Mouse (Mus musculus) kidney, postnatal 0 days (tissue): ENCODE measurements around the gene Gm20388. TPM values are rescaled to one million over a fixed set of nuclear protein-coding genes. Genes with fewer than 3 reads are reported as not detected.

Experiments
- ATAC-seq: fragments of 200-750 bp; cut with Nextera tagmentation; replicated peaks from 2 replicates; pipeline ENCODE4 v1.8.0; 2017; ENCODE audit warnings: low read depth, moderate number of reproducible peaks, moderate TSS enrichment, moderate library complexity; ENCODE audit not compliant: low FRiP score
- DNase-seq: peaks from one replicate; pipeline ENCODE4 v3.0.0-alpha.2; 2016; ENCODE audit warnings: low spot score
- H3K27ac ChIP-seq: fragments of 300-500 bp; sonication (generic); 2 replicates; pipeline ENCODE4 v1.5.1; 2014; ENCODE audit warnings: mild to moderate bottlenecking
- H3K27me3 ChIP-seq: fragments of 300-500 bp; sonication (generic); 2 replicates; pipeline ENCODE4 v1.6.1; 2014; ENCODE audit warnings: low read length, mixed read lengths; ENCODE audit not compliant: insufficient read depth
- H3K36me3 ChIP-seq: fragments of 300-500 bp; sonication (generic); 2 replicates; pipeline ENCODE4 v1.6.1; 2014; ENCODE audit warnings: low read length, mixed read lengths; ENCODE audit not compliant: insufficient read depth
- H3K4me1 ChIP-seq: fragments of 300-500 bp; sonication (generic); replicated peaks from 2 replicates; pipeline ENCODE4 v1.6.1; 2014; ENCODE audit warnings: antibody characterized with exemption, low read length, mixed read lengths; ENCODE audit not compliant: insufficient read depth
- H3K4me2 ChIP-seq: fragments of 300-500 bp; sonication (generic); 2 replicates; pipeline ENCODE4 v1.6.1; 2014; ENCODE audit warnings: mild to moderate bottlenecking, low read length, moderate library complexity, mixed read lengths
- H3K4me3 ChIP-seq: fragments of 300-500 bp; sonication (generic); replicated peaks from 2 replicates; pipeline ENCODE4 v1.5.1; 2014; ENCODE audit warnings: low read depth, low read length
- H3K9ac ChIP-seq: fragments of 300-500 bp; sonication (generic); 2 replicates; pipeline ENCODE4 v1.6.1; 2014; ENCODE audit warnings: low read depth, low read length
- H3K9me3 ChIP-seq: fragments of 300-500 bp; sonication (generic); replicated peaks from 2 replicates; pipeline ENCODE4 v1.6.1; 2016; ENCODE audit warnings: low read length, inconsistent platforms, mixed read lengths
- CTCF ChIP-seq: IDR thresholded peaks from 2 replicates; pipeline ENCODE4 v1.5.1; 2016; ENCODE audit warnings: antibody characterized with exemption, low read depth, mild to moderate bottlenecking, moderate library complexity
- WGBS: fragments of 180-500 bp; shearing (Covaris S2); extraction: QIAGEN DNeasy Blood & Tissue Kit; methylation state at CpG from one replicate; pipeline ENCODE4 v1.1.7; 2014; 5-methylcytosine and 5-hydroxymethylcytosine counted together
- polyA plus RNA-seq: library from polyadenylated mRNA; unstranded; fragments of >200 nt; fragmentation: Nextera tagmentation; extraction: Ambion mirVana; gene quantifications from 2 replicates; pipeline ENCODE4 v1.2.1, GENCODE M21; 2015

Gene Gm20388
- polyA plus RNA-seq, 1 experiment from 2014 or later, result not detected

DNA sequence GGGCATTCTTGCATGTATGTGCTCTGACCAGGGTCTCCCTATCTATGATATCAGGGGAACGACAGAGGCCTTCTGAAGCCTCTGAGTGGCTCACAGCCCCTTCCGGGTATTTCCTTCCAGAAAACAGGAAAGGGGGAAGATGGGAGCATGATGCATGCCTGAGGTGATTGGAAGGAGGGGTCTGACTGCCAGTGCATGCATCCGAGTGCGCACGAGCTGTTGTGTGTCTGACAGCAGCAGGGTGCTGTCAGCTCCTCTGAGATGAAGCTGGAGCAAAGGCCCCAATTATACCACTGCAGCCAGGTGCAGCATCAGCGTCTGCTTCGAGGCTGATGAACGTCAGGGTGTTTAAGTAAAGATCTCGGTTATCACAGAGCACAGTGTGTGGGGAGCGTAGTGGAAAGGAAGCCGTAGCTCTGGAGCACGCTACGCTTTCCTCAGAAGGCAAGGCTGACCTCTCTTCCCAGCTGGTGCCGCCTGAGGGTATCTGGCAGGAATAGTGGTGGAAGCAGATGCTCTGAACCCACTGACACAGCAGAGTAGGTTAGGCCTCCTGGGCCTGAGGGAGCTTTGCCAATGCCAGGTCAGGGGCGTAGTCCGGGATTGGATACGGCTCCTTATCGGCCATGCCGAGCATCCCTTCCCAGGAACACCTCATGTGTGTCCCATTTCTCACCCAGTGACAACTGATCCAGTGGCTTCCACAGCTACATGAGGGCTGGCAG lies 2683.3 kb downstream of the Gm20388 start:
- H3K36me3 ChIP-seq, result peaks cover 5% of the 10 kb centered on the region; the same call in 1 of the 2 replicates
- no peaks in the 10 kb centered on the region for H3K4me1 ChIP-seq
- no peak for ATAC-seq
- H3K27me3 ChIP-seq, result no peaks in the 10 kb centered on the region
- H3K9me3 ChIP-seq, result no peaks in the 10 kb centered on the region
- no peak for DNase-seq
- 79% methylated on average over 19 of the region's 19 CpGs for WGBS
- H3K4me2 ChIP-seq, result no peak overlapping the region
- TF ChIP-seq CTCF, result no peak
- no peak overlapping the region for H3K9ac ChIP-seq
- no peak overlapping the region for H3K27ac ChIP-seq
- no peak overlapping the region for H3K4me3 ChIP-seq

- DNase-seq, result no peak
- Histone ChIP-seq H3K27me3 (no peaks in the 10 kb centered on the region), H3K4me1 (no peaks in the 10 kb centered on the region), H3K36me3 (peaks cover 11% of the 10 kb centered on the region; the same call in 1 of the 2 replicates), H3K9me3 (no peaks in the 10 kb centered on the region), H3K4me3 (no peak overlapping the region), H3K4me2 (no peak overlapping the region), H3K9ac (no peak overlapping the region), H3K27ac (no peak overlapping the region)
- WGBS, result 48% methylated on average over 4 of the region's 4 CpGs
- TF ChIP-seq CTCF, result no peak
- no peak for ATAC-seq
Observed at GRCm38 (mm10) chr8:122596031-122596430, 2685.4 kb downstream of the Gm20388 start.

DNA sequence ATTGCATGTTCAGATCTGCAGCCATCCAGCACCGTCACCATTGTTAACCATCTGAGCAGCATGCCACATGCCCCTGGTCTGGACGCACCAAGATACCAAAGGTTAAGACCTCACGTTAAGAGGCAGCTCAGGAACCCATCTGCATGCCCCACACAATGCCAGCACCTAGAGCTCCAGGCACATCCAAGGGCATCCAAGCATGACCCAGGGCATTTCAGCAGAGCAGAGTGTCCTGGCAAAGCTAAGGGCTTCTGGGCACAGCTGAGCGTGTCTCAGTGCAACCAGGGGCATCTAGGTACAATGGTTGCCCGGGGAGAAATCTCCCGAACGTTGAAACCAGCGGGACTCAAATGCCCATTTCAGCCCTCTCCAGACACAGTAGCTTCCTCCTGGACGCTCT lies 2690.0 kb downstream of the Gm20388 start:
- H3K36me3 ChIP-seq, result peaks cover 7% of the 10 kb centered on the region; the same call in 1 of the 2 replicates
- H3K27me3 ChIP-seq, result no peaks in the 10 kb centered on the region
- no peak overlapping the region for H3K4me2 ChIP-seq
- H3K27ac ChIP-seq, result no peak overlapping the region
- ATAC-seq (no peak), DNase-seq (no peak)
- no peak overlapping the region for H3K4me3 ChIP-seq
- TF ChIP-seq CTCF, result no peak
- H3K9me3 ChIP-seq, result no peaks in the 10 kb centered on the region
- no peaks in the 10 kb centered on the region for H3K4me1 ChIP-seq
- no peak overlapping the region for H3K9ac ChIP-seq
- WGBS, result 84% methylated on average over 9 of the region's 9 CpGs

DNA sequence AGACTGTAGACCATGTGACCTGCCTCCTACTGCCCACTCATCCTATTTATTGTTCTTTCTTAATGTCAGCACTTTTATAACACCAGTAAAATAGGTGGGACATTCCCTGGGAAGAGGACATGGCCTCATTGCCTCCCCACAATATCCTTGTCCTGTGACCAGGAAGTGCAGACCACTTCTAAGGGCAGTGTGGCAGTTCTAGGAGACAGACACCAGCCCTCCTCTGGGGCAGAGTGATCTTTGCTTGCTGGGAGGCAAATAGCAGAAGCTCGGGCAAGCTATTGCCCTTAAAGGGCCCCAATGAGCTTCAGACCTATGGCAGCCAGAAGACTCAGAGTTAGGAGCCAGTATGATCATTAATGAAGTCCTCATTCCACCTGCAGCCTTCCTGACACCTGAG lies 2694.0 kb downstream of the Gm20388 start:
- WGBS, result 38% methylated on average over 1 of the region's 1 CpGs

GRCm38 (mm10) chr8:122605367-122605766 lies 2694.7 kb downstream of the Gm20388 start:
- ATAC-seq (no peak), DNase-seq (no peak)
- 0 out of 2 replicates have a peak, but pooled peaks cover 2% of the 10 kb centered on the region for H3K36me3 ChIP-seq
- H3K9ac ChIP-seq, result no peak overlapping the region
- no peaks in the 10 kb centered on the region for H3K9me3 ChIP-seq
- no peak for TF ChIP-seq CTCF
- H3K27me3 ChIP-seq, result no peaks in the 10 kb centered on the region
- no peak overlapping the region for H3K4me3 ChIP-seq
- WGBS, result 76% methylated on average over 4 of the region's 4 CpGs
- no peak overlapping the region for H3K4me2 ChIP-seq
- H3K4me1 ChIP-seq, result no peaks in the 10 kb centered on the region
- no peak overlapping the region for H3K27ac ChIP-seq

More for the DNA sequence above, 2694.0 kb downstream of the Gm20388 start:
- Histone ChIP-seq H3K4me1 (no peaks in the 10 kb centered on the region), H3K27me3 (no peaks in the 10 kb centered on the region), H3K9me3 (no peaks in the 10 kb centered on the region), H3K27ac (no peak overlapping the region), H3K9ac (no peak overlapping the region), H3K36me3 (0 out of 2 replicates have a peak, but pooled peaks cover 2% of the 10 kb centered on the region), H3K4me3 (no peak overlapping the region), H3K4me2 (no peak overlapping the region)
- no peak for DNase-seq
- no peak for TF ChIP-seq CTCF
- ATAC-seq, result no peak; the same call in 1 of the 2 replicates

GRCm38 (mm10) chr8:122606810-122607209 lies 2696.2 kb downstream of the Gm20388 start:
- WGBS, result 74% methylated on average over 11 of the region's 12 CpGs
- no peaks in the 10 kb centered on the region for H3K27me3 ChIP-seq
- ATAC-seq, result no peak

More at GRCm38 (mm10) chr8:122606810-122607209, 2696.2 kb downstream of the Gm20388 start:
- H3K4me3 ChIP-seq, result no peak overlapping the region
- no peaks in the 10 kb centered on the region for H3K4me1 ChIP-seq
- H3K9me3 ChIP-seq, result no peaks in the 10 kb centered on the region
- no peaks in the 10 kb centered on the region for H3K36me3 ChIP-seq
- no peak overlapping the region for H3K9ac ChIP-seq
- no peak for TF ChIP-seq CTCF
- no peak overlapping the region for H3K27ac ChIP-seq
- no peak for DNase-seq
- no peak overlapping the region for H3K4me2 ChIP-seq
